Mouse (Mus musculus) adrenal gland, postnatal 36 days (tissue): ENCODE data around the gene Ifng. TPM values are rescaled to one million over a fixed set of nuclear protein-coding genes. Genes with fewer than 3 reads are reported as not detected.

Source experiments
- DNase-seq, 2 experiments: peaks; one replicate each; pipeline ENCODE4 v3.0.0; 2021; ENCODE audit warnings: mixed read lengths in 1 of 2
- total RNA-seq, 2 experiments: library from RNA; stranded (reverse); gene quantifications; 2 replicates each; pipeline ENCODE4 v1.2.3; 2021

Ifng gene
- total RNA-seq, 2 experiments from 2014 or later, result not detected

- DNase-seq, result no peak
Measured at GRCm38 (mm10) chr10:118480118-118480517, 39.3 kb downstream of the Ifng start.

GRCm38 (mm10) chr10:118480793-118481192 is 39.9 kb downstream of the Ifng start:
- no peak for DNase-seq

DNA sequence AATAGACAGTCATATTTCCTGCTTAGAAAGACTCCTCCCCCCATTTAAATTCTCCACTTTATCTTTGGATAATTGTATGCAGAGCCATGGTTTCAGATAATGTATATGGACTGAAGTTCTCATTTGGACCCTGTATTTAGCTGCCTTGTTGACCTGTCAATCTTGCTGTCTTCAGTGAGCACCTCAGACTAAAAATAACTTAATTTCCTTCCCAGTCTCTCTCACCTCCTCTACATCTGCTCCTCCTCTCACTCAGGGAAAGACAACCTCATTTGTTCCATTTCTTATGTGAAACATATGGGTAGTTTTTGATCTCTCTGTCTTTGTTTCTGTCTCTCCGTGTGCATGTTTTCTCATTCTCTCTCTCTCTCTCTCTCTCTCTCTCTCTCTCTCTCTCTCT is 53.3 kb downstream of the Ifng start:
- DNase-seq, result no peak

DNA sequence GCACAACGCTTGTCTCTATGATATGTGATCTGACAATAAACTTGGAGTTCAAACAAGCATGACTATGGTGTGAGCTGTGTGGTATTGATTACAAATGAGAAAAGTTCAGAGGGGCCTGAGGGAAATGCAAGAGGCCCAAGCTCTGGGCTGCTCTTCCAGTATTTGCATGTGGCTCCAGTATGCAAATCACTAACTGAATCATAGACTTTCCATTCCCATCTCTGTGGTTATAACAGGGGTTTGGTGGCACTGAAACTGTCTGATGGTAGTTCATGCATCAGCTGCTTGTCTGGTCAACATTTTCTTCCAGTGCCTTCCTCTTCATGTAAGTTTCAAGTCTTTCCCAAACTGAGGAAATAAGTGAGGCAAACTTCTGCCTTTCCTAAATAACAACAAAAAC is 54.5 kb downstream of the Ifng start:
- no peak for DNase-seq

Other genes with a start within 250 kb of the Ifng start
- gene Il22, start 236.1 kb upstream of the Ifng start, total RNA-seq, result not detected
- under 1 TPM; 0.50 to 0.53 TPM for gene Gm32717, start 200.3 kb upstream of the Ifng start, total RNA-seq
- under 1 TPM; 0.50 to 0.53 TPM for gene Gm32802, start 182.4 kb upstream of the Ifng start, total RNA-seq
- gene Iltifb, start 146.0 kb upstream of the Ifng start, total RNA-seq, result not detected
- not detected for gene Gm9040, start 114.1 kb upstream of the Ifng start, total RNA-seq
- gene Gm9044, start 108.6 kb upstream of the Ifng start, total RNA-seq, result not detected
- not detected for gene Gm9045, start 103.2 kb upstream of the Ifng start, total RNA-seq
- not detected for gene Gm9046, start 97.8 kb upstream of the Ifng start, total RNA-seq
- not detected for gene Gm9048, start 92.4 kb upstream of the Ifng start, total RNA-seq
- gene Gm9049, start 86.9 kb upstream of the Ifng start, total RNA-seq, result not detected